Mouse (Mus musculus): ENCODE results near the gene Tns3.

DNA sequence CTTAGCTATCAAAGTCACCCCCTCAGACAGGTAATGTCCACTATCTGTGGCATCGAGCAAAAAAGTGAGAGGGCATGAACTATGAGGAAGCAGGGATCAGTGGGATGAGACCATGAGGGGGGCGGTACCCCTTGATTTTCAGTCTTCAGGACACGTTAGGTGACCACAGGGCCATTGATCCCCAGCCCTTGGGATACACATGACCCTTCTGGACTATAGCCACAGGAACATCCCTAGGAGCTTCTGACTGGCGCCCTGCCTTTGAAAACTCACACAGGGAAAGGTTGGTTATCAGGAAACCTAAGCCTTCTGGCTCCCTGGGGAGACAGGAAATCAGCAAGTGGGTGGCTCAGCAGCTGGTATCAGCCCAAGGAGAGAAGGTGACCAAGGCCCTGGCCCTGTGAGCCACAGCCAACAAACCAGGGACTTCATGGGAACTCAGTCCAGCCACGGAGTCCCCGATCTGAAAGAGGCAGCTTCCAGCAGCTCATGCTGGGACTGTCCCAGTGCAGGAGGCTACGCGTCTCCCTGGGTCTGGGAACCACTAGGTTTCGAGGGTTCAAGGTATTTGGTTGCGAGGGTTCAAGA, 12.8 kb downstream of the Tns3 start:
- TF ChIP-seq MAZ (IDR thresholded peaks at IDR 0.05; ENCODE audit: low read depth, low read length) (no peak), ELF1 (IDR thresholded peaks at IDR 0.05; ENCODE audit: low read depth, low read length) (no peak), ZMIZ1 (IDR thresholded peaks at IDR 0.05; ENCODE audit: low read depth, low read length) (no peak), POLR2A (IDR thresholded peaks at IDR 0.05; ENCODE audit: control insufficient read depth in 1 of 2, insufficient read depth in 1 of 2, low read depth in 1 of 2, low read length in 2 of 2, poor library complexity in 1 of 2) (no peak), CTCF (IDR thresholded peaks at IDR 0.05 in 2 of 3, conservative IDR thresholded peaks at IDR 0.05 in 1 of 3; ENCODE audit: control insufficient read depth in 1 of 3, insufficient read depth in 1 of 3, low read depth in 2 of 3, low read length in 3 of 3, poor library complexity in 1 of 3, severe bottlenecking in 1 of 3) (no peak)

Measured in MEL (cell line).